Mouse (Mus musculus): ENCODE data around the gene Faf1. TPM values are rescaled to one million over a fixed set of nuclear protein-coding genes. Genes with fewer than 3 reads are reported as not detected.

Faf1 gene
- polyA plus RNA-seq, 1 experiment from 2014 or later: 20.8 TPM

DNA sequence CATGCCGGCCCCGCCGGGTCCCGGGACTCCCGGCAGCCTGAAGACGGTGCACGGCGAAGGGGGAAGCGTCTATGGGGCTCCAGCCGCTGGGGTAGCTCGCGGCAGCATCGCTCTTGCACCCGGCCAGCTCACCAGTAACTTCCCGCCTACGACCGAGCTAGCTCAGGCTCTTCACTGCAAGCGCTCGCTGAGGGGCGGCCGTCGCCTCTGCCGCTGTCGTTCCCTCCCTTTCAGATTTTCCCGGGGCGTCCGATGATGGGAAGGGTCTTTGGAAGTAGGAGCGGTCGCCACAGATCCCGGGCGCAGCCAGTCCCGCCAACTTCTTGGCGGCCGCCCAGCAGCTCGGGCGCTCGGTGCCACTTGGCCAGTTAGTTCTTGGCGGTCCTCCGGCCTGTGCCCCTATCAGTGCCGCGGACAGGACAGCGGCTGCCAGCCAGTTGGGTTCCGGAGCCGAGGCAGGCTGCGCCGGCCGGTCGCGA is 10.4 kb upstream of the Faf1 start:
- H3K9me3 ChIP-seq (ENCODE audit: control insufficient read depth, low read length): no peaks in the 10 kb centered on the region
- TF ChIP-seq EP300 (optimal IDR thresholded peaks at IDR 0.05) (no peak), CTCF (IDR thresholded peaks at IDR 0.05; ENCODE audit: low read depth) (no peak)
- H3K4me2 ChIP-seq (replicated peaks; ENCODE audit: low read depth): peak overlapping the region; percentile 96
- peak; percentile 36 for ATAC-seq (ENCODE audit: low FRiP score, low TSS enrichment)
- H3K9ac ChIP-seq (ENCODE audit: low read length): peak overlapping the region; percentile 73
- peak overlapping the region; percentile 89 for H3K4me3 ChIP-seq (ENCODE audit: low read depth, low read length)
- no peaks in the 10 kb centered on the region for H3K36me3 ChIP-seq (ENCODE audit: control insufficient read depth, insufficient read depth, low read length)
- WGBS: under 1% methylated on average over 44 of the region's 49 CpGs
- H3K27ac ChIP-seq (replicated peaks): peak overlapping the region; percentile 75
- 0 out of 2 replicates have a peak, but pooled peaks cover 4% of the 10 kb centered on the region for H3K4me1 ChIP-seq (replicated peaks; ENCODE audit: control insufficient read depth, insufficient read depth)
- DNase-seq (ENCODE audit: low spot score): peak; percentile 55
- H3K27me3 ChIP-seq (ENCODE audit: control insufficient read depth, insufficient read depth, low read length): peaks cover 3% of the 10 kb centered on the region; the same call in 1 of the 2 replicates

DNA sequence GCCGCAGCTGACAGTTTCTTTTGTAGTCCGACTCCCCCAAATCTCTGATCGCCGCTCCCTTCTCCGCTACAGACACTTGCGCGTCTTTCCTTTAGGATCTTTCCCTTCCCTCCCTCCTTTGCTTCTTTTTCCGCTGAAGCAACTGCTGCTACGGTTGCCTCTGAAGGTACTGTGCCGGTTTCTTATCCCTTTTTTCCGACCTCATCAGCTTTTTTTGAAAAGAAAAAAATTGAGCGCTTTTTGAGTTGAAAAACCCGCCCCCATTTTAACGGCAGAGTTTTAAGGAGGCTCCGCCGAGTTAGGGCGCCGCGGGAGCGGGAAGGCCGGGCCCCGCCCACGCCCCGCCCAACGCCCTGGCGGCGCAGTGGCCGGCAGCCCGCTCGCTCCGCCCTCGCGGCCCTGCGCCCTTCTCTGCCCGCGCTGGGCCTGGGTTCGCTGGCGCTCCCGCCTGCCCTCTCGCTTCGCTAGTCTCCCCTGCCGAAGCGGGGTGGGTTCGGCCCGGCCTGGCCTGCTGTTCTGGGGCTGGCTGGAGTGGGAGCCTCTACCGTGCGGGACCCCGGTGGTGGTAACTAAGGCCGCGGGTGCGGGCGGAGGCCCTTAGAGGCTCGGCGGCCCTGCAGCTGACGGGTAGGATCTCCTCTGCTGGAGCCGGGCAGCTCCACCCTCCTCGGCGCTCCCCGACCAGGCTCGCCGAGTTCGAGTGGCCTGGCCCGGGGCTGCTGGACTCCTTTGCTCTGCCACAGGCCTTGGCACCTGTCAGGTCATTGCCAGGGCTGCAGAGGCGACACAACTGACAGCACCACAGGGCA is 9.7 kb upstream of the Faf1 start, which contains the start of gene Cdkn2c:
TSS of gene Cdkn2c (minus strand) at position 729 of the 809 bp plus-strand sequence.
- Histone ChIP-seq H3K4me3 (ENCODE audit: low read depth, low read length) (peak within 1 kb of the TSS; percentile 89), H3K36me3 (ENCODE audit: control insufficient read depth, insufficient read depth, low read length) (no peaks in the 10 kb centered on the region), H3K27me3 (ENCODE audit: control insufficient read depth, insufficient read depth, low read length) (no peaks in the 10 kb centered on the region), H3K4me2 (replicated peaks; ENCODE audit: low read depth) (peak within 1 kb of the TSS; percentile 96), H3K4me1 (replicated peaks; ENCODE audit: control insufficient read depth, insufficient read depth) (0 out of 2 replicates have a peak, but pooled peaks cover 4% of the 10 kb centered on the region), H3K9me3 (ENCODE audit: control insufficient read depth, low read length) (no peaks in the 10 kb centered on the region), H3K9ac (ENCODE audit: low read length) (peak within 1 kb of the TSS; percentile 97), H3K27ac (replicated peaks) (peak within 1 kb of the TSS; percentile 99)
- ATAC-seq (ENCODE audit: low FRiP score, low TSS enrichment): peak; percentile 97
- DNase-seq (ENCODE audit: low spot score): peak; percentile 91
- under 1% methylated on average over 61 of the region's 64 CpGs for WGBS
- TF ChIP-seq CTCF (IDR thresholded peaks at IDR 0.05; ENCODE audit: low read depth): peak; percentile 30; the same call in 1 of the 2 replicates
- TF ChIP-seq EP300 (optimal IDR thresholded peaks at IDR 0.05): no peak

DNA sequence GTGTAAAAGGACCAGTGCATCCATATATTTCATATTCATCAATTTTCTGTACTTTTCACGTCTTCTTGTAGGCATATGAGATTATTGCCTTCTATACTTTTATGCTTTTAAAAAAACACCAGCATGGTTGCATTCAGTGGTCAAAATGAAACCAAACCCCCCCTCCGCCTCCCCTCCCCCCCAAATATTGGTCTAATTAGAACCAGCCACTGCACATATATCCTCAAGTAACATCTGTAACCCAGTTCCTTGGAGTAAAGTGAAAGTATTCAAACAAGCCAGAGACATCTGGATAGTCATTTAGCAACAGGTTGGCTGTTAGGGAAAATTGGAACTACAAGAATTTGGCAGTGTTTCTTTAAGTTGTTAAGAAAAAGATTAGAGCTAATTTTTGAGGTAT is 8.9 kb upstream of the Faf1 start:
- Histone ChIP-seq H3K36me3 (ENCODE audit: control insufficient read depth, insufficient read depth, low read length) (no peaks in the 10 kb centered on the region), H3K9ac (ENCODE audit: low read length) (peak overlapping the region; percentile 97), H3K4me1 (replicated peaks; ENCODE audit: control insufficient read depth, insufficient read depth) (0 out of 2 replicates have a peak, but pooled peaks cover 4% of the 10 kb centered on the region), H3K27ac (replicated peaks) (peak overlapping the region; percentile 99; the same call in 1 of the 2 replicates), H3K9me3 (ENCODE audit: control insufficient read depth, low read length) (no peaks in the 10 kb centered on the region), H3K27me3 (ENCODE audit: control insufficient read depth, insufficient read depth, low read length) (no peaks in the 10 kb centered on the region), H3K4me3 (ENCODE audit: low read depth, low read length) (peak overlapping the region; percentile 89), H3K4me2 (replicated peaks; ENCODE audit: low read depth) (peak overlapping the region; percentile 96)
- ATAC-seq (ENCODE audit: low FRiP score, low TSS enrichment): no peak
- WGBS: 56% methylated on average over 2 of the region's 2 CpGs
- no peak for DNase-seq (ENCODE audit: low spot score)
- TF ChIP-seq EP300 (optimal IDR thresholded peaks at IDR 0.05): no peak
- TF ChIP-seq CTCF (IDR thresholded peaks at IDR 0.05; ENCODE audit: low read depth): no peak

DNA sequence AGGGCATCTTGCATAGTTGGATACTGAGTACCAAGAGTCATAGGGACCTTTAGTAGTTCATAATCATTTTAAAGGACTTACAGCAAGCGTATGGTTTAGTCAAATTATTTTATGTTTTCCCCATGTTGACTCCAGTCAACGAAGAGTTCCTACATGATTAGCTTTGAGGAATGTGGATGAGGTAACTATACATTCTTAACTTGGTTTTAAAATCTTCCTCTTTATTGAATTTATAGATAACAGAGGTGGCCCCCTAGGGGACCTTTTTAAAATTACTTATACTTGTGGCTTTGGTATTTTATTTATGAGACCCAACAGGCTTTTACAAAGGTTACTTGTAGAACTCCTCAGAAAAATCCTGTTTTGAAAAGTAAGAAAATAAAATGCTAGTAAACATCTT is 6.2 kb upstream of the Faf1 start:
- Histone ChIP-seq H3K27ac (replicated peaks) (no peak overlapping the region), H3K4me3 (ENCODE audit: low read depth, low read length) (no peak overlapping the region), H3K9me3 (ENCODE audit: control insufficient read depth, low read length) (no peaks in the 10 kb centered on the region), H3K4me2 (replicated peaks; ENCODE audit: low read depth) (no peak overlapping the region), H3K27me3 (ENCODE audit: control insufficient read depth, insufficient read depth, low read length) (no peaks in the 10 kb centered on the region), H3K4me1 (replicated peaks; ENCODE audit: control insufficient read depth, insufficient read depth) (no peaks in the 10 kb centered on the region), H3K36me3 (ENCODE audit: control insufficient read depth, insufficient read depth, low read length) (no peaks in the 10 kb centered on the region), H3K9ac (ENCODE audit: low read length) (no peak overlapping the region)
- TF ChIP-seq EP300 (optimal IDR thresholded peaks at IDR 0.05): no peak
- peak; percentile 49; the same call in 1 of the 2 replicates for TF ChIP-seq CTCF (IDR thresholded peaks at IDR 0.05; ENCODE audit: low read depth)
- DNase-seq (ENCODE audit: low spot score): no peak
- no peak for ATAC-seq (ENCODE audit: low FRiP score, low TSS enrichment)
- WGBS: 65% methylated on average over 2 of the region's 2 CpGs

DNA sequence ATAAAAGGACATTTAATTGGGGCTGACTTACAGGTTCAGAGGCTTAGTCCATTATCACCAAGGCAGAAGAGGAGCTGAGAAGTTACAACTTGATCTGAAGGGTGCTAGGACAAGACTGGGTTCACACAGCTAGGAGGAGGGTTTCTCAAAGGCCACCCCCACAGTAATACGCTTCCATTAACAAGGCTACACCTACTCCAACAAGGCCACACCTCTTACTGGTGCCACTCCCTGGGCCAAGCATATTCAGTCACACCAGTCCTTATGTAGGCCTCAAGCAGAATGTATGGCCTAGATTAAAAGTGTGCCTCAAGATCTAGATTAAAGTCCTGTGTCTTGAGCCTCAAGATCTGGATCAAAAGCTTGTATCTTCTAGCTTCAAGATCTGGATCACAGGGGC is 4.4 kb upstream of the Faf1 start:
- Histone ChIP-seq H3K27me3 (ENCODE audit: control insufficient read depth, insufficient read depth, low read length) (no peaks in the 10 kb centered on the region), H3K4me1 (replicated peaks; ENCODE audit: control insufficient read depth, insufficient read depth) (no peaks in the 10 kb centered on the region), H3K36me3 (ENCODE audit: control insufficient read depth, insufficient read depth, low read length) (no peaks in the 10 kb centered on the region), H3K4me2 (replicated peaks; ENCODE audit: low read depth) (no peak overlapping the region), H3K4me3 (ENCODE audit: low read depth, low read length) (no peak overlapping the region), H3K27ac (replicated peaks) (no peak overlapping the region), H3K9ac (ENCODE audit: low read length) (no peak overlapping the region), H3K9me3 (ENCODE audit: control insufficient read depth, low read length) (no peaks in the 10 kb centered on the region)
- no peak for TF ChIP-seq EP300 (optimal IDR thresholded peaks at IDR 0.05)
- no peak for TF ChIP-seq CTCF (IDR thresholded peaks at IDR 0.05; ENCODE audit: low read depth)
- ATAC-seq (ENCODE audit: low FRiP score, low TSS enrichment) (no peak), DNase-seq (ENCODE audit: low spot score) (no peak)
- WGBS: 77% methylated on average over 1 of the region's 1 CpGs

DNA sequence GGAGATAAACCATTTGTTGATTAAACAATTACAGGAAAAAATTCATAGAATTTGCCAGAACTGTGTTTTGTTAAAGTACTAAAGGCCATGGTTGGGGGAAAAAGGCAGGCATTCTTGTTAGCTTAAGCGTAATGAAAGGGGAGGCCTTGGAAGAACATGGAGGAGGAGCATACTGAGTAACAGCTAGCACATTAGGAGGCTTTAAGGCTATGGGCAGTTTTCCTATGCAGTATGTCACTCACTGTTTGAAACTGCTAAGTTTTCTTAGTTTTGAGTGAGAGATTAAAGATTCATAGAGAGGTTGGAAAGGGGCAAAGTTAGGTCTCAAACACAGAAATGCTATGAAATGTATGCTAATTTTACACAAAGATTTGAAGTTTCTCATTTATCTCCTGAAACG is 2.3 kb upstream of the Faf1 start:
- Histone ChIP-seq H3K36me3 (ENCODE audit: control insufficient read depth, insufficient read depth, low read length) (no peaks in the 10 kb centered on the region), H3K27ac (replicated peaks) (no peak overlapping the region), H3K4me1 (replicated peaks; ENCODE audit: control insufficient read depth, insufficient read depth) (no peaks in the 10 kb centered on the region), H3K9me3 (ENCODE audit: control insufficient read depth, low read length) (no peaks in the 10 kb centered on the region), H3K4me2 (replicated peaks; ENCODE audit: low read depth) (no peak overlapping the region), H3K9ac (ENCODE audit: low read length) (no peak overlapping the region), H3K4me3 (ENCODE audit: low read depth, low read length) (no peak overlapping the region), H3K27me3 (ENCODE audit: control insufficient read depth, insufficient read depth, low read length) (no peaks in the 10 kb centered on the region)
- 84% methylated on average over 2 of the region's 2 CpGs for WGBS
- ATAC-seq (ENCODE audit: low FRiP score, low TSS enrichment) (no peak), DNase-seq (ENCODE audit: low spot score) (no peak)
- TF ChIP-seq CTCF (IDR thresholded peaks at IDR 0.05; ENCODE audit: low read depth) (no peak), EP300 (optimal IDR thresholded peaks at IDR 0.05) (no peak)
